Mouse (Mus musculus): ENCODE measurements around the gene Fgd6. TPM values are rescaled to one million over a fixed set of nuclear protein-coding genes. Genes with fewer than 3 reads are reported as not detected.

Gene Fgd6
- polyA plus RNA-seq, 1 experiment from 2014 or later, result 2.7 TPM

DNA sequence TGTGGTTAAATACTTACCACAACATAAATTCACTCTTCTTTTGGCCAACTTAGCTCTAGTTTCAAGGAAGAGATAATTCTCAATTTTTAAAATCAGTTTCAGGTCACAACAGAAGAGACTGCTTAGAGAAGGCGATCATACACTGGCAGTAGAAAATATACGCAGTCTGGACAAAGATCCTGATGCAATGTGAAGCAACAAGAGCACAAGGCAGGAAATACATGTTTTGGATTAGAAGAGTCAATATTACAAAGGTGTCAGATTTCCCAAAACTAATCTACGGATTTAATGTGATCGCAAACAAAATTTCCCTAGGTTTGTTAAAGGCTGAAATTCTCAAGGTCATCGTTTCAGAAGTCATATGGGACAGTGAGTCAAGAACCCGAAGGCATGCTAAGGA lies 4.6 kb upstream of the Fgd6 start:
- no peak for ATAC-seq (ENCODE audit: insufficient number of reproducible peaks, insufficient read depth, low FRiP score, low read depth)
- Histone ChIP-seq H3K27me3 (ENCODE audit: control insufficient read depth, insufficient read depth, low read length) (no peaks in the 10 kb centered on the region), H3K27ac (replicated peaks in 1 of 2; ENCODE audit: control insufficient read depth in 1 of 2, insufficient read depth in 1 of 2, low read depth in 2 of 2, low read length in 2 of 2) (no peak overlapping the region), H3K4me3 (ENCODE audit: control insufficient read depth in 1 of 2, insufficient read depth in 1 of 2, low read depth in 1 of 2, low read length in 2 of 2) (no peak overlapping the region), H3K36me3 (ENCODE audit: control insufficient read depth, insufficient read depth, low read length) (peaks cover 20% of the 10 kb centered on the region), H3K4me1 (ENCODE audit: control insufficient read depth in 2 of 2, insufficient read depth in 2 of 2, low read length in 2 of 2) (peaks cover 0 to 13% of the 10 kb centered on the region in 2 experiments; a peak in 2 of 4 replicates), H3K9ac (ENCODE audit: low read length) (no peak overlapping the region), H3K9me3 (ENCODE audit: control insufficient read depth, low read length) (no peaks in the 10 kb centered on the region), H3K4me2 (ENCODE audit: low read length) (no peak overlapping the region)
- 91% methylated on average over 6 of the region's 6 CpGs for WGBS

- Histone ChIP-seq H3K9me3 (ENCODE audit: control insufficient read depth, low read length) (no peaks in the 10 kb centered on the region), H3K4me2 (ENCODE audit: low read length) (peak overlapping the region; percentile 92), H3K9ac (ENCODE audit: low read length) (peak overlapping the region; percentile 95), H3K27me3 (ENCODE audit: control insufficient read depth, insufficient read depth, low read length) (no peaks in the 10 kb centered on the region), H3K36me3 (ENCODE audit: control insufficient read depth, insufficient read depth, low read length) (0 out of 2 replicates have a peak, but pooled peaks cover 5% of the 10 kb centered on the region), H3K4me3 (ENCODE audit: control insufficient read depth in 1 of 2, insufficient read depth in 1 of 2, low read depth in 1 of 2, low read length in 2 of 2) (peak overlapping the region; percentile 71 to 97), H3K27ac (replicated peaks in 1 of 2; ENCODE audit: control insufficient read depth in 1 of 2, insufficient read depth in 1 of 2, low read depth in 2 of 2, low read length in 2 of 2) (peak overlapping the region in 1 of 2 experiments; percentile 70; a peak in 2 of 4 replicates), H3K4me1 (ENCODE audit: control insufficient read depth in 2 of 2, insufficient read depth in 2 of 2, low read length in 2 of 2) (peaks cover 0 to 18% of the 10 kb centered on the region in 2 experiments; a peak in 3 of 4 replicates)
- WGBS, result 2% methylated on average over 30 of the region's 30 CpGs
- peak; percentile 75 for ATAC-seq (ENCODE audit: insufficient number of reproducible peaks, insufficient read depth, low FRiP score, low read depth)
Observed at GRCm38 (mm10) chr10:94034876-94035657, 734 bp upstream of the Fgd6 start.

- Histone ChIP-seq H3K36me3 (ENCODE audit: control insufficient read depth, insufficient read depth, low read length) (no peaks in the 10 kb centered on the region), H3K27ac (replicated peaks in 1 of 2; ENCODE audit: control insufficient read depth in 1 of 2, insufficient read depth in 1 of 2, low read depth in 2 of 2, low read length in 2 of 2) (peak overlapping the region in 1 of 2 experiments; percentile 76; a peak in 2 of 4 replicates), H3K4me3 (ENCODE audit: control insufficient read depth in 1 of 2, insufficient read depth in 1 of 2, low read depth in 1 of 2, low read length in 2 of 2) (peak overlapping the region; percentile 76 to 97), H3K4me1 (ENCODE audit: control insufficient read depth in 2 of 2, insufficient read depth in 2 of 2, low read length in 2 of 2) (peaks cover 0 to 16% of the 10 kb centered on the region in 2 experiments; a peak in 3 of 4 replicates), H3K9ac (ENCODE audit: low read length) (peak overlapping the region; percentile 87), H3K27me3 (ENCODE audit: control insufficient read depth, insufficient read depth, low read length) (no peaks in the 10 kb centered on the region), H3K4me2 (ENCODE audit: low read length) (peak overlapping the region; percentile 80), H3K9me3 (ENCODE audit: control insufficient read depth, low read length) (no peaks in the 10 kb centered on the region)
- no peak for ATAC-seq (ENCODE audit: insufficient number of reproducible peaks, insufficient read depth, low FRiP score, low read depth)
- WGBS, result under 1% methylated on average over 32 of the region's 32 CpGs
Observed at GRCm38 (mm10) chr10:94036375-94036758, 566 bp downstream of the Fgd6 start.

- H3K4me1 ChIP-seq (ENCODE audit: control insufficient read depth in 2 of 2, insufficient read depth in 2 of 2, low read length in 2 of 2), result peaks cover 0 to 16% of the 10 kb centered on the region in 2 experiments; a peak in 3 of 4 replicates
- H3K9me3 ChIP-seq (ENCODE audit: control insufficient read depth, low read length), result no peaks in the 10 kb centered on the region
- peak overlapping the region in 1 of 2 experiments; percentile 97; a peak in 2 of 4 replicates for H3K4me3 ChIP-seq (ENCODE audit: control insufficient read depth in 1 of 2, insufficient read depth in 1 of 2, low read depth in 1 of 2, low read length in 2 of 2)
- no peaks in the 10 kb centered on the region for H3K36me3 ChIP-seq (ENCODE audit: control insufficient read depth, insufficient read depth, low read length)
- H3K27ac ChIP-seq (replicated peaks in 1 of 2; ENCODE audit: control insufficient read depth in 1 of 2, insufficient read depth in 1 of 2, low read depth in 2 of 2, low read length in 2 of 2), result no peak overlapping the region
- peak overlapping the region; percentile 80 for H3K4me2 ChIP-seq (ENCODE audit: low read length)
- H3K27me3 ChIP-seq (ENCODE audit: control insufficient read depth, insufficient read depth, low read length), result no peaks in the 10 kb centered on the region
- no peak for ATAC-seq (ENCODE audit: insufficient number of reproducible peaks, insufficient read depth, low FRiP score, low read depth)
- 59% methylated on average over 9 of the region's 9 CpGs for WGBS
- H3K9ac ChIP-seq (ENCODE audit: low read length), result no peak overlapping the region
Observed at GRCm38 (mm10) chr10:94037196-94037595, 1.4 kb downstream of the Fgd6 start.

GRCm38 (mm10) chr10:94037596-94037995 lies 1.8 kb downstream of the Fgd6 start:
- H3K4me1 ChIP-seq (ENCODE audit: control insufficient read depth in 2 of 2, insufficient read depth in 2 of 2, low read length in 2 of 2), result peaks cover 0 to 16% of the 10 kb centered on the region in 2 experiments; a peak in 3 of 4 replicates
- no peaks in the 10 kb centered on the region for H3K36me3 ChIP-seq (ENCODE audit: control insufficient read depth, insufficient read depth, low read length)
- WGBS, result 77% methylated on average over 4 of the region's 4 CpGs
- no peak overlapping the region for H3K27ac ChIP-seq (replicated peaks in 1 of 2; ENCODE audit: control insufficient read depth in 1 of 2, insufficient read depth in 1 of 2, low read depth in 2 of 2, low read length in 2 of 2)
- no peak for ATAC-seq (ENCODE audit: insufficient number of reproducible peaks, insufficient read depth, low FRiP score, low read depth)
- H3K4me2 ChIP-seq (ENCODE audit: low read length), result peak overlapping the region; percentile 80
- no peak overlapping the region for H3K9ac ChIP-seq (ENCODE audit: low read length)
- peak overlapping the region in 1 of 2 experiments; percentile 97; a peak in 1 of 4 replicates for H3K4me3 ChIP-seq (ENCODE audit: control insufficient read depth in 1 of 2, insufficient read depth in 1 of 2, low read depth in 1 of 2, low read length in 2 of 2)
- H3K9me3 ChIP-seq (ENCODE audit: control insufficient read depth, low read length), result no peaks in the 10 kb centered on the region
- no peaks in the 10 kb centered on the region for H3K27me3 ChIP-seq (ENCODE audit: control insufficient read depth, insufficient read depth, low read length)

- Histone ChIP-seq H3K4me1 (ENCODE audit: control insufficient read depth in 2 of 2, insufficient read depth in 2 of 2, low read length in 2 of 2) (peaks cover 0 to 16% of the 10 kb centered on the region in 2 experiments; a peak in 3 of 4 replicates), H3K27me3 (ENCODE audit: control insufficient read depth, insufficient read depth, low read length) (no peaks in the 10 kb centered on the region), H3K9ac (ENCODE audit: low read length) (no peak overlapping the region), H3K4me2 (ENCODE audit: low read length) (no peak overlapping the region), H3K27ac (replicated peaks in 1 of 2; ENCODE audit: control insufficient read depth in 1 of 2, insufficient read depth in 1 of 2, low read depth in 2 of 2, low read length in 2 of 2) (no peak overlapping the region), H3K36me3 (ENCODE audit: control insufficient read depth, insufficient read depth, low read length) (no peaks in the 10 kb centered on the region), H3K9me3 (ENCODE audit: control insufficient read depth, low read length) (no peaks in the 10 kb centered on the region), H3K4me3 (ENCODE audit: control insufficient read depth in 1 of 2, insufficient read depth in 1 of 2, low read depth in 1 of 2, low read length in 2 of 2) (no peak overlapping the region)
- ATAC-seq (ENCODE audit: insufficient number of reproducible peaks, insufficient read depth, low FRiP score, low read depth), result no peak
- WGBS, result 82% methylated on average over 7 of the region's 7 CpGs
Observed at GRCm38 (mm10) chr10:94038366-94039260, 2.8 kb downstream of the Fgd6 start.

GRCm38 (mm10) chr10:94043908-94044307 lies 8.1 kb downstream of the Fgd6 start:
- WGBS, result 82% methylated on average over 10 of the region's 10 CpGs
- no peak overlapping the region for H3K4me2 ChIP-seq (ENCODE audit: low read length)
- no peaks in the 10 kb centered on the region for H3K9me3 ChIP-seq (ENCODE audit: control insufficient read depth, low read length)
- H3K36me3 ChIP-seq (ENCODE audit: control insufficient read depth, insufficient read depth, low read length), result peaks cover 25% of the 10 kb centered on the region
- no peak overlapping the region for H3K27ac ChIP-seq (replicated peaks in 1 of 2; ENCODE audit: control insufficient read depth in 1 of 2, insufficient read depth in 1 of 2, low read depth in 2 of 2, low read length in 2 of 2)
- H3K9ac ChIP-seq (ENCODE audit: low read length), result no peak overlapping the region
- peaks cover 3 to 13% of the 10 kb centered on the region in 2 experiments; a peak in 3 of 4 replicates for H3K4me1 ChIP-seq (ENCODE audit: control insufficient read depth in 2 of 2, insufficient read depth in 2 of 2, low read length in 2 of 2)
- no peak overlapping the region for H3K4me3 ChIP-seq (ENCODE audit: control insufficient read depth in 1 of 2, insufficient read depth in 1 of 2, low read depth in 1 of 2, low read length in 2 of 2)
- no peak for ATAC-seq (ENCODE audit: insufficient number of reproducible peaks, insufficient read depth, low FRiP score, low read depth)
- no peaks in the 10 kb centered on the region for H3K27me3 ChIP-seq (ENCODE audit: control insufficient read depth, insufficient read depth, low read length)

Data from heart, embryonic 14.5 days (tissue).